Mouse (Mus musculus) ES-E14 (cell line): ENCODE data around the gene Krtap9-5.

Experiments used
- HCFC1 ChIP-seq: IDR thresholded peaks from 2 replicates; pipeline ENCODE4 v1.6.1; 2012; ENCODE audit warnings: low read length, inconsistent platforms, borderline replicate concordance; ENCODE audit not compliant: insufficient read depth
- MAFK ChIP-seq: IDR thresholded peaks from 2 replicates; pipeline ENCODE4 v1.6.1; 2014; ENCODE audit warnings: mild to moderate bottlenecking, low read depth, low read length, inconsistent platforms; ENCODE audit not compliant: insufficient read depth
- ZC3H11A ChIP-seq: IDR thresholded peaks from 2 replicates; pipeline ENCODE4 v1.6.1; 2012; ENCODE audit warnings: low read depth, mild to moderate bottlenecking, inconsistent platforms, low read length, borderline replicate concordance
- ZNF384 ChIP-seq: IDR thresholded peaks from 2 replicates; pipeline ENCODE4 v1.6.1; 2012; ENCODE audit warnings: low read depth, low read length, inconsistent platforms

DNA sequence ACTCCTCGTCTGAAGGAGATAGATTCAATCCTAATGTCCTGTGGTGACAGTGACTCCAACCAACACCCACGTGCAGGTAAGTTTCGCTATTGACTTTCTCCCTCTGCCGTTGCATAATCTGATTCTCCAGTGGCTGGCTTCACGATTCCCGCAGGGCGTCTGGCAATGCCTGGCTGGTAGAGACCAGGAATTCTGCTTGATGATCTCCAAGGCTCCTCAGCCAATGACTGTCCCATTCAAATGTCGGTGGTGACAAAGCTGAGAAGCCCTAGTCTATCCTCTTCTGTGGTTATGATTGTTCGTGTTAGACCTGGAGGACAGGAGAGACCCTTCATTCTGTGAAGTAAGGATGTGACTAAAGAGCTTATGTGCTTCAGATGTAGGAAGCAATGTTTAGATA, 34.5 kb downstream of the Krtap9-5 start:
- no peak for TF ChIP-seq HCFC1
- TF ChIP-seq ZC3H11A, result no peak
- TF ChIP-seq ZNF384, result no peak
- no peak for TF ChIP-seq MAFK
